Mouse (Mus musculus): ENCODE measurements around the gene Gm10337.

GRCm38 (mm10) chr15:102517976-102518858 is 14.7 kb downstream of the Gm10337 start, which contains the start of gene Tarbp2:
- no peak for TF ChIP-seq CTCF (IDR thresholded peaks at IDR 0.05; ENCODE audit: extremely low read depth, insufficient read depth, insufficient read length, insufficient replicate concordance)
- TF ChIP-seq POLR2A (IDR thresholded peaks at IDR 0.05; ENCODE audit: low read depth, low read length): peak; percentile 9; the same call in 1 of the 2 replicates
